Mouse (Mus musculus) embryonic facial prominence, embryonic 12.5 days (tissue): ENCODE data around the gene Rgma. TPM values are rescaled to one million over a fixed set of nuclear protein-coding genes. Genes with fewer than 3 reads are reported as not detected.
A peak's percentile ranks its signal among the peaks of the same experiment; 100 is the strongest.

Source experiments
- ATAC-seq: fragments of 200-750 bp; cut with Nextera tagmentation; 2 replicates; pipeline ENCODE4 v1.8.0; 2017; ENCODE audit not compliant: insufficient number of reproducible peaks, insufficient read depth, low FRiP score, low TSS enrichment
- H3K27ac ChIP-seq: fragments of 300-500 bp; sonication (generic); 2 replicates; pipeline ENCODE4 v1.5.1; 2016; ENCODE audit warnings: mild to moderate bottlenecking
- H3K27me3 ChIP-seq: fragments of 300-500 bp; sonication (generic); 2 replicates; pipeline ENCODE4 v1.6.1; 2016; ENCODE audit warnings: mild to moderate bottlenecking, moderate library complexity
- H3K36me3 ChIP-seq: fragments of 300-500 bp; sonication (generic); 2 replicates; pipeline ENCODE4 v1.6.1; 2016; ENCODE audit warnings: mild to moderate bottlenecking
- H3K4me1 ChIP-seq: fragments of 300-500 bp; sonication (generic); 2 replicates; pipeline ENCODE4 v1.6.1; 2016
- H3K4me2 ChIP-seq: fragments of 300-500 bp; sonication (generic); replicated peaks from 2 replicates; pipeline ENCODE4 v1.6.1; 2016; ENCODE audit warnings: mild to moderate bottlenecking, moderate library complexity
- H3K4me3 ChIP-seq: fragments of 300-500 bp; sonication (generic); 2 replicates; pipeline ENCODE4 v1.5.1; 2016; ENCODE audit warnings: mild to moderate bottlenecking
- H3K9ac ChIP-seq: fragments of 300-500 bp; sonication (generic); 2 replicates; pipeline ENCODE4 v1.6.1; 2016; ENCODE audit warnings: mild to moderate bottlenecking, moderate library complexity
- H3K9me3 ChIP-seq: fragments of 300-500 bp; sonication (generic); 2 replicates; pipeline ENCODE4 v1.6.1; 2016; ENCODE audit warnings: mild to moderate bottlenecking, moderate library complexity
- WGBS: fragments of 180-500 bp; shearing (Covaris S2); methylation state at CpG from one replicate; pipeline ENCODE4 v1.1.7; 2016; 5-methylcytosine and 5-hydroxymethylcytosine counted together
- polyA plus RNA-seq: library from polyadenylated mRNA; unstranded; fragments of >200 nt; fragmentation: Nextera tagmentation; extraction: Ambion mirVana; gene quantifications from 2 replicates; pipeline ENCODE4 v1.2.1, GENCODE M21; 2016

The Rgma gene
- polyA plus RNA-seq, 1 experiment from 2014 or later: 24.3 TPM

DNA sequence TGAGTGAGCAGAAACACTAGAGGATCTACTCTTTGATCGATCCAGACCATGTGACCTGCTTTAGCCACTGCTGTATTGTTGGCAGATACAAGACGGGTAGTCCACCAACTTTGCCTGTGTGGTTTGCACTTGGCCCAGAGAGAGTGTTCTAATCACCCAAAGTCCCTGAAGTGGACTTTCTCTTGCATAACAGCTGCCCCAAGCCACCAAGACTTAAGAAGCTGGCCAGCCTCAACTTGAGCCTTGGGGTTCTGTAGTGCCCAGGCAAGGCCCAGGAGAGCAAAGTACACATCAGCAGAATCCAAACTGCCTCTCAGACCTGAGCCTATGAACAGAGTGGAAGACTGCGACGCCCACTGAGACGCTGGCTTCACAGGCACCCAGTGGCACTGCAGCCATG, 37.0 kb upstream of the Rgma start:
- no peak overlapping the region for H3K4me2 ChIP-seq
- no peaks in the 10 kb centered on the region for H3K27me3 ChIP-seq
- H3K36me3 ChIP-seq: no peaks in the 10 kb centered on the region
- no peak overlapping the region for H3K9ac ChIP-seq
- no peaks in the 10 kb centered on the region for H3K4me1 ChIP-seq
- H3K4me3 ChIP-seq: no peak overlapping the region
- ATAC-seq: no peak
- H3K9me3 ChIP-seq: no peaks in the 10 kb centered on the region
- 92% methylated on average over 5 of the region's 5 CpGs for WGBS
- no peak overlapping the region for H3K27ac ChIP-seq

DNA sequence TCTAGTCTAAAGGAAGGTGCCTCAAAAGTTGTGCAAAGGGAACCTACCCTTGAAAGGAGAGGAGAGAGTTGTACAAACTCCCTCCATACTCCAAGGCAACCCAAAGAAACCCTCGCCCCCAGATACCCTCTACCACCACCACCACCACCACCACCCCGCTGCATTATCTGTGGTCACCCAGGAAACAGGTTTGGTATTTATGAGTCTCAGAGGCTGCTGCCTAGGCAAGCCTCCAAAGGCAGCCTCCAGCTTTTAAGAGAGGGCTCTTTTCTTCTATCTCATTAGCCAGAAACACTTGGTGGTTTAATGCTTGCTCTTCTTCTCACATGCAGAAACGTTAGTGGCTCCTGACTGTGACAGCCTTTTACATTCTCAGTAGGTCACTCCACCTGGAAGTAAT, 31.5 kb upstream of the Rgma start:
- no peaks in the 10 kb centered on the region for H3K36me3 ChIP-seq
- H3K4me3 ChIP-seq: no peak overlapping the region
- H3K4me2 ChIP-seq: no peak overlapping the region
- no peak overlapping the region for H3K27ac ChIP-seq
- ATAC-seq: no peak
- no peaks in the 10 kb centered on the region for H3K9me3 ChIP-seq
- no peak overlapping the region for H3K9ac ChIP-seq
- WGBS: 32% methylated on average over 3 of the region's 3 CpGs
- no peaks in the 10 kb centered on the region for H3K4me1 ChIP-seq
- no peaks in the 10 kb centered on the region for H3K27me3 ChIP-seq

DNA sequence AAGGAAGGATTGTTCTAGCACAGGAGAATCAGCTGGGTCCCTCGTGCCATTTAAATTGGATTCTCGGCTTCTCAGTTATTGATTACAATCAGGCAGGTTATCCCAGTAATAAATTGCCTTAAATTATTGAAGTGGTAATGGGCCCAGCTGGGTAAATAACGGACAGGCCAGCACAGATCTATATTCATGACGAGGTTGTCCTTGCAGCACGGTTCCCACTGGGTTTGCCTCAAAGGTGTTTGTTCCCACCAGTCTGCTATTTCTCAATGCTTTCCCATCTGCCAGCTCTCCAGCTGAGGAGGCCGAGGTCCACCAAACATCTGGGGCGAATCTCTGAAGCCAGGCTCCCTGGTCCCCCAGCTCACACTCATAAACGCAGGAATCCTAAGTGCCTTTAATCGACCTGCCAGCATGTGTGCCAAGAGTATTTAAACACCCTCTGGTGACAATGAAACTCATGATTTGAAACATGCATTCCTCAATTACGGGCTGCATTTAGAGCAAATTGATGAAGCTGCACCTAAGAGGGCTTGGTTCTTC, 26.7 kb upstream of the Rgma start:
- H3K4me2 ChIP-seq: no peak overlapping the region
- 36% methylated on average over 10 of the region's 10 CpGs for WGBS
- no peaks in the 10 kb centered on the region for H3K36me3 ChIP-seq
- no peak overlapping the region for H3K4me3 ChIP-seq
- no peak for ATAC-seq
- no peak overlapping the region for H3K9ac ChIP-seq
- no peaks in the 10 kb centered on the region for H3K27me3 ChIP-seq
- no peaks in the 10 kb centered on the region for H3K9me3 ChIP-seq
- H3K4me1 ChIP-seq: no peaks in the 10 kb centered on the region
- no peak overlapping the region for H3K27ac ChIP-seq

DNA sequence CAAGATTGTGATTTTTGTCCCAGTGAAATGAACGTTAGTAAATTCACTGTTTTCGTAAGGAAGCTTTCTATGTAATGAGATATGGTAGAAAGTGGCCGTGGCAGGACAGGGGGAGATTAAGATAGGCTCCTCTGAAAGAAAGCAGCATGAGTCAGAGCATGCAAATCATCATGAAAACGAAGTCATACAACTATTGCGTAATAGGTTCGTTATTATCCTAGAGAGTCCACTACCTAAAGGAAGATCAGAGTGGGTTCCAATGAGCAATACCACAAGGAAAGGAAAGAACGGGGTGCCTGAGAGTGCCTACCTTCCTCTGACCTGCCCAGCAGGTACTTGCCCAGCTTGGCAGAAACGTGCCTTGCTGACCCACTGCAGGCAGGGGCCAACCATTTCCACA, 26.2 kb upstream of the Rgma start:
- H3K9ac ChIP-seq: no peak overlapping the region
- H3K4me2 ChIP-seq: no peak overlapping the region
- no peak overlapping the region for H3K4me3 ChIP-seq
- no peaks in the 10 kb centered on the region for H3K4me1 ChIP-seq
- no peak for ATAC-seq
- H3K36me3 ChIP-seq: no peaks in the 10 kb centered on the region
- H3K9me3 ChIP-seq: no peaks in the 10 kb centered on the region
- WGBS: 64% methylated on average over 8 of the region's 8 CpGs
- H3K27ac ChIP-seq: no peak overlapping the region
- H3K27me3 ChIP-seq: no peaks in the 10 kb centered on the region

DNA sequence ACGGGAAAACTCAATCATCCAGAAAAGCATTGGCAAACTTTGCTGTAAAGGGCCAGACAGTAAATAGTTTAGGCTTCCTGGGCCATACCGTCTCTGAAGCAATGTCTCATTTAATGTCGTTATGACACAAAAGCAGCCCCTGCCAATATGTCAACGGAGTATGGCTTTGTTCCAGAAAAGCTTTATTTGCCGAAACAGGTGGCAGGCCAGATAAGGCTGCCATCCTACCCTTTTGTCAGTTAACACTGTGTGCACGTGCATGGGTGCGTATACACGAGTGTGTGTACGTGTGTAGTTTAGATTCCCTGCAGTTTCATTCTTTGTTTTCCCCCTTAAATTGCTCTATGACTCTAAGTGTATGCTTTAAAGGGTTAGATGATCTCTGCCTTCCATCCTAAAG, 20.1 kb upstream of the Rgma start:
- no peak overlapping the region for H3K27ac ChIP-seq
- no peak for ATAC-seq
- no peak overlapping the region for H3K4me3 ChIP-seq
- H3K9me3 ChIP-seq: no peaks in the 10 kb centered on the region
- no peaks in the 10 kb centered on the region for H3K27me3 ChIP-seq
- no peak overlapping the region for H3K9ac ChIP-seq
- no peaks in the 10 kb centered on the region for H3K36me3 ChIP-seq
- H3K4me1 ChIP-seq: no peaks in the 10 kb centered on the region
- WGBS: 82% methylated on average over 9 of the region's 9 CpGs
- H3K4me2 ChIP-seq: no peak overlapping the region

DNA sequence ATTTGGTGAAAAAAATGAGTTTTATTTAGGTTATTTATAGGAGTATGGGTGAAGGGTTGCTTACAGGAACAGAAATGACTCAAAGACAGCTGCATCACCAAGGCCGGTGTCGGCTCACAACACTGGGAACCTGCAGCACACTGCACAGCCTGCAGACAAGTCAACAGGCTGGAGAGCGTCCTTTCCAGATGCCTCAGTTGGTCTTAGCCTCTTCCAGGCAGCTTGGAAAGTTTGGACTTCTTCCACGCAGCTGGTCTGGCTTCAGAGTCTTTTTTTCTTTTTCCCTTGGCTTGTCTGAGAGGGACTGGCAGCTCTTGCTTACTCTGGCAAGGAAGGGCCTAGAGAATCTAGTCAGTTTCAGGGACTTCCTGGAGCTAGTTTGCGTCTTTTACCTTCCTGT, 18.4 kb upstream of the Rgma start:
- no peaks in the 10 kb centered on the region for H3K4me1 ChIP-seq
- no peaks in the 10 kb centered on the region for H3K9me3 ChIP-seq
- no peaks in the 10 kb centered on the region for H3K27me3 ChIP-seq
- no peak overlapping the region for H3K9ac ChIP-seq
- WGBS: 90% methylated on average over 5 of the region's 5 CpGs
- no peak overlapping the region for H3K27ac ChIP-seq
- no peak overlapping the region for H3K4me2 ChIP-seq
- no peak for ATAC-seq
- no peaks in the 10 kb centered on the region for H3K36me3 ChIP-seq
- no peak overlapping the region for H3K4me3 ChIP-seq

DNA sequence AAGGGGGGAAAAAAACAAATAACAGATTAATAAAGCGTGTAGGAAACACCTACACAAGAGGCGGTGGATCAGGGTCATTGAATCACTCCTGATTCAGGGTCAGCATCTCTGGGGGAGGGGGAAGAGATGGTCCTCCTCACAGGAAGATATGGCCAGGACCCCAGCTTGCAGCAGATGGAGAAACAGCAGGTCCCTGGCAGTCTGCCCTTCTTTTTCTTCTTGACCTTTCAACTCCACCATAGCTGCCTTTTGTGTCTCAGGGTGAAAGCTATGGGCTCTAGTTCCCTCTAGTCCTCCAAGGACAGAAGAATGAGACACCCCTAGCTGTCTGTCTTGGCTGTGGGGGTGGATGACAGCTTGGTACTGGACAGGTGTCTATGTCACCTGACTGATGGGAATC, 17.7 kb upstream of the Rgma start:
- WGBS: 94% methylated on average over 2 of the region's 2 CpGs
- no peaks in the 10 kb centered on the region for H3K4me1 ChIP-seq
- no peak overlapping the region for H3K4me3 ChIP-seq
- no peak overlapping the region for H3K27ac ChIP-seq
- no peaks in the 10 kb centered on the region for H3K27me3 ChIP-seq
- no peaks in the 10 kb centered on the region for H3K9me3 ChIP-seq
- no peaks in the 10 kb centered on the region for H3K36me3 ChIP-seq
- no peak for ATAC-seq
- no peak overlapping the region for H3K4me2 ChIP-seq
- no peak overlapping the region for H3K9ac ChIP-seq

DNA sequence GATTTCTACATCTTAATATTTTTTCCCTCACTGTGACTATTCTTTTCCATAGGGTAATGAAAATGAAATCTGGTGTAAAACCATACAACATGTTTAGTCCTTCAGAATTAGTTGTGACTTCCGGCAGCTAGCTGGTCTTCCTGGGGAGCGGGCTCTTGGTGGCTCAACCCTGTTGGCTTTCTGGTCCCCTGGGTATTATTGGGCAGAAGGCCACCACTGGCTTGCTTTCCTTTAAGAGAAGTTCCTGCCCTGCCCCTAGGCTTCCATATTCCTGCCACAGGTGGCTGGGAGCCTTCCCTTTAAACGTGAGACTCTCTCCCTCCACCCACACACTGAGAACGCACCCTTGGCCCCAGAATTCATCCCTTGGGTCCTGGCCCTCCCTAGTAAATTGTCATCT, 9.8 kb upstream of the Rgma start:
- ATAC-seq: no peak
- Histone ChIP-seq H3K27me3 (peaks cover 6% of the 10 kb centered on the region; the same call in 1 of the 2 replicates), H3K4me3 (no peak overlapping the region), H3K36me3 (no peaks in the 10 kb centered on the region), H3K27ac (no peak overlapping the region), H3K4me1 (no peaks in the 10 kb centered on the region), H3K4me2 (no peak overlapping the region), H3K9me3 (no peaks in the 10 kb centered on the region), H3K9ac (no peak overlapping the region)
- WGBS: 66% methylated on average over 4 of the region's 4 CpGs

DNA sequence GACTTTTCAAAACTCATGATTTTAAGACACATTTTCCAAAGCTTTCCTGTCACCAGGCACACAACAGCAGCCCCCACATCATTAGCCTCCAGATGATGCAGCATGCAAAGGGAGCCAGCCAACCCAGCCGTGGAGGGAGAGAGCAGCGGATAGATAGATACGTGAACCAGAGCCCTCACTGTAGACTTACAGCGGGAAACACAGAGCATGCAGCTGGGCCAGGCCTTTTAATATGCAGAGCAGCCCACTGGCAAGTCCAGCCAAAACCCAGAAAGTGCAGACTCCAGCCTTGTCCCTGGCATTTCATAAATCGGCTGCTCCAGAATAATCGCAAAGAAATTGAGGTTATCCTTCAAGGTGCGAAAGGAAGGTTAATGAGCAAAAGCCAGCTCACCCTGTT, 9.3 kb upstream of the Rgma start:
- Histone ChIP-seq H3K36me3 (no peaks in the 10 kb centered on the region), H3K9me3 (no peaks in the 10 kb centered on the region), H3K9ac (no peak overlapping the region), H3K27me3 (peaks cover 9% of the 10 kb centered on the region; the same call in 1 of the 2 replicates), H3K4me2 (no peak overlapping the region), H3K27ac (no peak overlapping the region), H3K4me3 (no peak overlapping the region), H3K4me1 (no peaks in the 10 kb centered on the region)
- no peak for ATAC-seq
- WGBS: 71% methylated on average over 7 of the region's 7 CpGs

DNA sequence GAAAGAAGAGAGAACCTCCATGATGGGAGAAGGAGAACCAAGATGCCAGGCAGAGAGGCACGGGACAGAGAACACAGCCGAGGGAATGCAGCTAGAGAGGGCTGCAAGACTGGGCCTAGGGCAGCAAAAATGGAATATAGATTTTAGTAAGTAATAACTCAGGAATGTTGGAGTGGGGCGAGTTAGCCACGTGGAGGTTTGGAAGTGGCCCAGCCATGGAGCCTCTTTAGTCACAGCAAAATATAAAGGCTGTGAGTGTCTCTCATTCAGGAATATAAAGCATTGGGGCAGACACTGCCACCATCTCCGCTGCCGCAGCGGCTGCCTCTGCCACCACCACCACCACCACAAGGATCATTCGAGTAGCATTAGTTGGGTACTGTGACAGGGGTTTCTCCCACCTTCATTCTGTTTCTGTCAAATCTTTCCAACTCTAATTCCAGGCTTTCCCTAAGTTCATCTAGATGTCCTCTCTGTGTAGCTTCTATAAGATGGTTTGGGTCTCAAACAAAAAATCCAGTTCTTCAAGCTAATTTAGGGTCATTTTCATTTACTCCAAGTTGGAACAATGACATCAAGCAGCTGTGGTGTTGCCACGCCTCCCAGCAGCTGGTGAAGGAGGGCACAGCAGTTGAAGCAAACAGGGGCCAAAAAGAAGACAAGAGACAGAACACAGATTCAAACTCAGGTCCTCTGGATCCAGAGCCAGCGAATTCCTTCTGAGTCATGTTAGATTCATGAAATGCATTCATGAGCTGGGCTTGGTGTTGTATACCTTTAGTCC, 7.4 kb upstream of the Rgma start:
- WGBS: 91% methylated on average over 10 of the region's 10 CpGs
- Histone ChIP-seq H3K9me3 (no peaks in the 10 kb centered on the region), H3K36me3 (no peaks in the 10 kb centered on the region), H3K4me2 (no peak overlapping the region), H3K4me3 (no peak overlapping the region), H3K9ac (no peak overlapping the region), H3K4me1 (0 out of 2 replicates have a peak, but pooled peaks cover 3% of the 10 kb centered on the region), H3K27ac (no peak overlapping the region), H3K27me3 (peaks cover 27% of the 10 kb centered on the region)
- no peak for ATAC-seq

DNA sequence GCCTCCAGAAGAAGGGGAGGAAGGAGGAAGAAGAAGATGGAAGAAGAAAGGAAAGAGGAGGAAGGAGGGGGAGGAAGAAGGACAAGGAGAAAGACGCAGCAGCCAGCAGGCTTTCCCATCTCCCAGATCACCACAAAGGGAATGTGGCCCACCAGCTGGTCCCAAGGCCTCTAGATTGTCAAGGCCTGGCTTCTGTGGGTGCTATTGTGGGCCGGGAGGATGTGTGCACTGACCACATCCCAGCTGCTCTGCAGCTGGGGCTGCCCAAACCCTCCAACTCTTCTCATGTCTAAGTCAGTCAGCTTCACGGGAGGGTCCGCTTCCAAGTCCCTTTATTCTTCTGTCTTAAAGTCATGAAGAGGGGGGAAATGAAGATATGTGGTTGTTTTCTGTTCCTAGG, 5.3 kb upstream of the Rgma start:
- WGBS: 81% methylated on average over 4 of the region's 4 CpGs

DNA sequence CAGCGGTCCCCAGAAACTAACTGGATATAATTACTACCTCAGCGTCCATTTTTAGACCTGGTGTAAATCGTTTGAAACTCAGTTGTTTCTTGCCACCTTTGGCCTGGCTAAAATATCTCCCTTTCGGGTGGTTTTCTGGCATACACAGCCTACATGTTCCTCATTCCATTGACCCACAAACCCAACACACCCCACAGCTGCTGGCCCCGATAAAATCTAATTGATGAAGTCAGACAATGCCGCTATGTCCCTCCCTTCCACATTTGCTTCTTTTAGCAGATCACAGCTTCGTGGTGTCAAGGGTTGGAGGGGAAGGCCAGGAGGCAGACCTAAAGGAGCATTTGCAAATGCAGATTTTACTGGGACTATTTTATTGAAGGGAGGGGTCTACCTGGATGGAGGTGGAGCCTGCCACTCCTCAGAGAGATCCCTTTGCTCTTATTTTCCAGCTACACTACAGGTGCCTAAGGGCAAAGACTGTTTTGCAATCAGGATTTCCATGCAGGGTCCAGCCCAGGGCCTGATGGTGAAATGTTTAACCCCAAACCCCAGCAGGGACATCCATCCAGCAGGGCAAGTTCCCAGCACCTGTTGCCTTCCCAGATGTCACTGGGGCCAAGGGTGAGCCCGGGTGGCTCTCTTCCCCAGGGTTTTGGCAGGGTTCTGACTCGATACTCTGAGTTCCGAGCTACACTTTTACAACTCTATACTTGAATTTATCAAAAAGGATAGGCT, 3.6 kb upstream of the Rgma start:
- peaks cover 51% of the 10 kb centered on the region for H3K27me3 ChIP-seq

More for the DNA sequence above, 5.3 kb upstream of the Rgma start:
- peaks cover 9% of the 10 kb centered on the region; the same call in 1 of the 2 replicates for H3K4me1 ChIP-seq
- H3K9me3 ChIP-seq: no peaks in the 10 kb centered on the region
- H3K27ac ChIP-seq: no peak overlapping the region
- peaks cover 48% of the 10 kb centered on the region for H3K27me3 ChIP-seq
- H3K9ac ChIP-seq: no peak overlapping the region
- no peak overlapping the region for H3K4me3 ChIP-seq
- H3K36me3 ChIP-seq: no peaks in the 10 kb centered on the region
- no peak overlapping the region for H3K4me2 ChIP-seq
- no peak for ATAC-seq

More for the DNA sequence above, 3.6 kb upstream of the Rgma start:
- H3K9ac ChIP-seq: no peak overlapping the region
- no peaks in the 10 kb centered on the region for H3K9me3 ChIP-seq
- H3K36me3 ChIP-seq: no peaks in the 10 kb centered on the region
- H3K27ac ChIP-seq: no peak overlapping the region
- ATAC-seq: no peak
- H3K4me2 ChIP-seq: peak overlapping the region; percentile 47
- peaks cover 15% of the 10 kb centered on the region; the same call in 1 of the 2 replicates for H3K4me1 ChIP-seq
- WGBS: 48% methylated on average over 10 of the region's 10 CpGs
- H3K4me3 ChIP-seq: peak overlapping the region; percentile 22; the same call in 1 of the 2 replicates
